Mouse (Mus musculus): ENCODE measurements around the gene Clip2. TPM values are rescaled to one million over a fixed set of nuclear protein-coding genes. Genes with fewer than 3 reads are reported as not detected.

Clip2 gene
- total and polyA plus RNA-seq, 3 experiments = 5.4 to 16.7 (median 8.7) TPM

DNA sequence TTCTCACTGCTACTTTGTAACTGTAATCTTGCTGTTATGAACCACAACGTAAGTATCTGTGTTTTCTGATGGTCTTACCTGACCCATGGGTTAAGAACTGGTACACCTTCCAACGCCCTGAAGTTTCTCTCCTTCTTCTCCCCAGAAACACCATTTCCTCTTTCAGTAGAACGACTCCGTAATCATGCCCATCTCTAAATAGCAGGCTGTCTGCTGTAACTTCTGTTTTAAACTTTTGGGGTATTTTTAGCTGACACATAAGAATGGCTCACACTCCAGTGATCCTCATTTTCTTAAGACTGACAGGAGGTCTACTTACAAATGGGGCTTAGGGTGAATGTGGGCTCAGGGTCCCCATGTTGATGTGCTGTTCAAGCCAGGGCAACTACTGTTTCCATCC is 32.1 kb downstream of the Clip2 start:
- no peak for TF ChIP-seq USF2 (conservative IDR thresholded peaks at IDR 0.05; ENCODE audit: low read depth, low read length)
- TF ChIP-seq PAX5 (IDR thresholded peaks at IDR 0.05; ENCODE audit: low read length) = no peak
- no peak for TF ChIP-seq NELFE (IDR thresholded peaks at IDR 0.05; ENCODE audit: low read depth, low read length)
- in situ Hi-C loops (cut with MboI; ENCODE audit: low pct_ligation_motif_present, low pct_unique_long_range_greater_than_20kb, low sequenced_read_pairs) = no loop called here
- DNase-seq (ENCODE audit: extremely low read depth) = no peak
- H3K36me3 ChIP-seq (replicated peaks in 1 of 2; ENCODE audit: control insufficient read depth in 1 of 2, insufficient read depth in 1 of 2, low read length in 1 of 2) = peaks cover 5 to 57% of the 10 kb centered on the region in 2 experiments
- H3K4me3 ChIP-seq (replicated peaks in 1 of 3; ENCODE audit: low read depth in 2 of 3, low read length in 2 of 3, poor library complexity in 1 of 3) = no peak overlapping the region
- no peaks in the 10 kb centered on the region for H3K79me2 ChIP-seq (replicated peaks; ENCODE audit: control insufficient read depth, extremely low read depth, insufficient read depth, poor library complexity, severe bottlenecking)
- peaks cover 10% of the 10 kb centered on the region for H3K9me3 ChIP-seq (replicated peaks; ENCODE audit: low read length)
- H3K4me2 ChIP-seq (ENCODE audit: insufficient read depth, low read depth, poor library complexity, severe bottlenecking) = no peak overlapping the region
- H3K9ac ChIP-seq (ENCODE audit: insufficient read depth, low read depth) = no peak overlapping the region
- no peak overlapping the region for H3K27ac ChIP-seq (ENCODE audit: insufficient read depth, low read depth)
- dilution Hi-C loops (cut with MboI; ENCODE audit: extremely low pct_ligation_motif_present, extremely low pct_unique_long_range_greater_than_20kb, low sequenced_read_pairs) = no loop called here
- no peaks in the 10 kb centered on the region for H3K27me3 ChIP-seq (replicated peaks)
- peaks cover 3 to 56% of the 10 kb centered on the region in 2 experiments; a peak in 3 of 4 replicates for H3K4me1 ChIP-seq (ENCODE audit: control insufficient read depth in 1 of 2, insufficient read depth in 2 of 2)

DNA sequence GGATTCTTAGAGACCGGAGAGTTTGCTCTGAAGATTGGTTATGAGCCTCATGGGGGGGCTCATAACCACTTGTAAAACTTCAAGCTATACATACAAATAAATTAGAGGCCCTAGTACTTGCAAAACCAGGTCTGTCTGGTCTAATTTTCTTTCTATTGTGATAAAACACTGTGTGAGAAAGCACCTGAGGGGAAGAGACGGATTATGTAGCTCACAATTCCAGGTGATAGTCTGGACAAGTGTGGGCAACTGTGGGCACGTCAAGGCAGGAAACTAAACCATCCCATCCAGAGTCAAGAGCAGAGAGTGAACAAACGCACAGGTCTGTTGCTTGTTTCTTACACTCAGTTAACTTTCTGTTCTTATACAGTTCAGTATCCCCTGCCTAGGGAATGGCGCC is 32.8 kb downstream of the Clip2 start:
- in situ Hi-C loops (cut with MboI; ENCODE audit: low pct_ligation_motif_present, low pct_unique_long_range_greater_than_20kb, low sequenced_read_pairs) (no loop called here), dilution Hi-C loops (cut with MboI; ENCODE audit: extremely low pct_ligation_motif_present, extremely low pct_unique_long_range_greater_than_20kb, low sequenced_read_pairs) (no loop called here)
- H3K4me1 ChIP-seq (ENCODE audit: control insufficient read depth in 1 of 2, insufficient read depth in 2 of 2) = peaks cover 3 to 56% of the 10 kb centered on the region in 2 experiments; a peak in 3 of 4 replicates
- no peaks in the 10 kb centered on the region for H3K79me2 ChIP-seq (replicated peaks; ENCODE audit: control insufficient read depth, extremely low read depth, insufficient read depth, poor library complexity, severe bottlenecking)
- H3K4me3 ChIP-seq (replicated peaks in 1 of 3; ENCODE audit: low read depth in 2 of 3, low read length in 2 of 3, poor library complexity in 1 of 3) = no peak overlapping the region
- TF ChIP-seq POLR2A (IDR thresholded peaks at IDR 0.05; ENCODE audit: low read depth, low read length) (no peak), ZNF384 (IDR thresholded peaks at IDR 0.05; ENCODE audit: low read depth, low read length) (no peak), EP300 (IDR thresholded peaks at IDR 0.05; ENCODE audit: low read length) (no peak), SIN3A (IDR thresholded peaks at IDR 0.05; ENCODE audit: low read length) (no peak), MAZ (IDR thresholded peaks at IDR 0.05; ENCODE audit: low read depth, low read length) (no peak), JUN (IDR thresholded peaks at IDR 0.05; ENCODE audit: insufficient read depth, low read depth, low read length) (no peak)
- H3K9ac ChIP-seq (ENCODE audit: insufficient read depth, low read depth) = no peak overlapping the region
- no peaks in the 10 kb centered on the region for H3K27me3 ChIP-seq (replicated peaks)
- no peak overlapping the region for H3K4me2 ChIP-seq (ENCODE audit: insufficient read depth, low read depth, poor library complexity, severe bottlenecking)
- DNase-seq (ENCODE audit: extremely low read depth) = no peak
- H3K9me3 ChIP-seq (replicated peaks; ENCODE audit: low read length) = peaks cover 10% of the 10 kb centered on the region
- H3K27ac ChIP-seq (ENCODE audit: insufficient read depth, low read depth) = no peak overlapping the region
- peaks cover 7 to 59% of the 10 kb centered on the region in 2 experiments for H3K36me3 ChIP-seq (replicated peaks in 1 of 2; ENCODE audit: control insufficient read depth in 1 of 2, insufficient read depth in 1 of 2, low read length in 1 of 2)

GRCm38 (mm10) chr5:134512086-134512485 is 40.1 kb downstream of the Clip2 start:
- H3K79me2 ChIP-seq (replicated peaks; ENCODE audit: control insufficient read depth, extremely low read depth, insufficient read depth, poor library complexity, severe bottlenecking) = no peaks in the 10 kb centered on the region
- in situ Hi-C loops (cut with MboI; ENCODE audit: low pct_ligation_motif_present, low pct_unique_long_range_greater_than_20kb, low sequenced_read_pairs) (no loop called here), dilution Hi-C loops (cut with MboI; ENCODE audit: extremely low pct_ligation_motif_present, extremely low pct_unique_long_range_greater_than_20kb, low sequenced_read_pairs) (no loop called here)
- H3K4me2 ChIP-seq (ENCODE audit: insufficient read depth, low read depth, poor library complexity, severe bottlenecking) = no peak overlapping the region
- TF ChIP-seq ETS1 (conservative IDR thresholded peaks at IDR 0.05; ENCODE audit: low read depth, low read length) (no peak), MAFK (IDR thresholded peaks at IDR 0.05; ENCODE audit: insufficient replicate concordance, low read length) (no peak), TBP (conservative IDR thresholded peaks at IDR 0.05; ENCODE audit: low read depth, low read length) (no peak)
- peaks cover 11% of the 10 kb centered on the region for H3K9me3 ChIP-seq (replicated peaks; ENCODE audit: low read length)
- H3K9ac ChIP-seq (ENCODE audit: insufficient read depth, low read depth) = no peak overlapping the region
- H3K27me3 ChIP-seq (replicated peaks) = no peaks in the 10 kb centered on the region
- H3K4me3 ChIP-seq (replicated peaks in 1 of 3; ENCODE audit: low read depth in 2 of 3, low read length in 2 of 3, poor library complexity in 1 of 3) = no peak overlapping the region
- H3K27ac ChIP-seq (ENCODE audit: insufficient read depth, low read depth) = no peak overlapping the region
- peaks cover 10 to 35% of the 10 kb centered on the region in 2 experiments; a peak in 3 of 4 replicates for H3K4me1 ChIP-seq (ENCODE audit: control insufficient read depth in 1 of 2, insufficient read depth in 2 of 2)
- peak; percentile 48 for DNase-seq (ENCODE audit: extremely low read depth)
- peaks cover 7 to 79% of the 10 kb centered on the region in 2 experiments for H3K36me3 ChIP-seq (replicated peaks in 1 of 2; ENCODE audit: control insufficient read depth in 1 of 2, insufficient read depth in 1 of 2, low read length in 1 of 2)

All from CH12.LX (cell line).